Mouse (Mus musculus) cerebellum, adult 9-10 months (tissue): ENCODE data around the gene Tshz2.

ENCODE experiments used
- DNase-seq: peaks from one replicate; pipeline ENCODE4 v3.0.0; 2022

Gene Tshz2

GRCm38 (mm10) chr2:170120139-170121027, 487.6 kb downstream of the Tshz2 start:
- DNase-seq = no peak
